Mouse (Mus musculus) thymus, adult 2 months (tissue): ENCODE measurements around the gene Nrip1.

Source experiments
- CTCF ChIP-seq: fragments of 200-500 bp; IDR thresholded peaks from 2 replicates; pipeline ENCODE4 v1.5.1; 2012; ENCODE audit warnings: mild to moderate bottlenecking, control low read depth, low read length, moderate library complexity, borderline replicate concordance; ENCODE audit not compliant: control insufficient read depth, poor library complexity, insufficient read depth; ENCODE audit errors: extremely low read depth
- POLR2A ChIP-seq: fragments of 200-500 bp; IDR thresholded peaks from 2 replicates; pipeline ENCODE4 v1.6.1; 2012; ENCODE audit warnings: mild to moderate bottlenecking, low read length, control low read depth, moderate library complexity; ENCODE audit not compliant: control insufficient read depth, poor library complexity, insufficient read depth; ENCODE audit errors: extremely low read depth

DNA sequence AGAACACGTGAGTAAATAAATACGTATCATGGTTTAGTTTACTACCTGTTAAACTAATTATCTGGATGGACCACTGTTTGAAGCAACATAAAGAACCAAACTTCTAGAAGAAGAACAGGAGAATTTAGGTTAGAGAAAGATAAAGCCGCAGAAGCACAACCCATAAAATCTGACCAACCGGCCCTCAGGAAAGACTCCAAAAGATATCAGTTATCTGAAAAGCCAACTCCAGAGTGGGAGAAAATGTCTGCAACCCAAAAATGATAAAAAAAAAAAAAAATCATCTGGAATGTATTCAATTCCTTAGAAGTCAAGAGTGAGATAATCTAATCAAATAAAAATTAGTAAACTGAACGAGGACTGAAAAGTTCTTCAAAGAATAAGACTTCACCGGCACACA lies 37.7 kb downstream of the Nrip1 start:
- TF ChIP-seq CTCF, result no peak
- no peak for TF ChIP-seq POLR2A
